Comparison of ENCODE assay signal across 8 mouse cellular contexts in the genomic region with DNA sequence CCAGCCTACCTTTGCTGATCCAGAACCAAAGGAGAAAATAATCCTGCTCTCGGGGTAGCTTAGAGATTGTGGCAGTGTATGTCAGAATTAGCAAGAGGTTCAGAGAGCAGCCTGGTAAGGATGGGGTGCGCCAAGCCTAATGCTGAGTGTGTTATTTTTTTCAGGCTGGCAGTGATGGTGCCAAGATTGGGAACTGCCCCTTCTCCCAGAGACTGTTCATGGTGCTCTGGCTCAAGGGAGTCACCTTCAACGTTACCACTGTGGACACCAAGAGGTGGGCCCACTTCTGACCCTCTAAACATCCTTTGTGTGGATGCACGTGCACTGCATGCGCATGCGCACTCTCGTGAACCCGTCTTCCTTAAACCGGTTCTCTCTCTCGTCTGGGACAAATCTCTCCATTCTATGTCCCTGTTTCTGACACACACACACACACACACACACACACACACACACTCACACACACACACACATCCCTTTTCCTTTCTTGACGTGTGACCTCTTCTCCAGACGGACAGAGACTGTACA. TPM values are rescaled to one million over a fixed set of nuclear protein-coding genes. Genes with fewer than 3 reads are reported as not detected.
DNase-seq lines count a peak whose midpoint lies in the region; ATAC-seq and TF ChIP-seq lines count a peak whose summit lies in the region.

No protein-coding gene starts in this region.

- DNase-seq in heart, adult 18-20 months, result no peak
- DNase-seq in ES-E14 (ENCODE audit: low read depth, low spot score), result no peak
- no peak for DNase-seq in heart, postnatal 0 days (ENCODE audit: low spot score)
- DNase-seq in midbrain, embryonic 10.5 days (ENCODE audit: low spot score), result no peak
- DNase-seq in right cerebral cortex, postnatal 4 days, result no peak
- DNase-seq in layer of hippocampus, adult 9-10 months (ENCODE audit: low spot score), result no peak
- DNase-seq in thymus, postnatal 4 days, result no peak

- H3K27me3 ChIP-seq in heart, embryonic 11.5 days (ENCODE audit: control insufficient read depth, insufficient read depth, low read length), result no peaks in the 10 kb centered on the region
- no peaks in the 10 kb centered on the region for H3K27me3 ChIP-seq in heart, postnatal 0 days (ENCODE audit: control insufficient read depth, insufficient read depth, low read length)
- no peaks in the 10 kb centered on the region for H3K27me3 ChIP-seq in midbrain, embryonic 10.5 days (ENCODE audit: low read depth, poor library complexity, severe bottlenecking)

- no peak for ATAC-seq in heart, embryonic 11.5 days (replicated peaks; ENCODE audit: insufficient number of reproducible peaks, low FRiP score, low TSS enrichment)
- ATAC-seq in heart, postnatal 0 days (ENCODE audit: insufficient read depth, low read depth), result no peak

- H3K9me3 ChIP-seq in heart, embryonic 11.5 days (replicated peaks; ENCODE audit: control insufficient read depth, low read length), result no peaks in the 10 kb centered on the region
- H3K9me3 ChIP-seq in ES-E14 (ENCODE audit: control insufficient read depth, insufficient read depth, low read depth, low read length), result no peaks in the 10 kb centered on the region
- no peaks in the 10 kb centered on the region for H3K9me3 ChIP-seq in heart, postnatal 0 days (replicated peaks; ENCODE audit: control insufficient read depth, low read length)
- H3K9me3 ChIP-seq in midbrain, embryonic 10.5 days (replicated peaks), result no peaks in the 10 kb centered on the region; the same call in 1 of the 2 replicates

- peak overlapping the region; percentile 99 for H3K27ac ChIP-seq in heart, embryonic 11.5 days (ENCODE audit: low read depth, low read length)
- peak overlapping the region; percentile 93; the same call in 1 of the 2 replicates for H3K27ac ChIP-seq in ES-E14 (ENCODE audit: insufficient read depth, low read depth, low read length, poor library complexity, severe bottlenecking)
- peak overlapping the region; percentile 98 for H3K27ac ChIP-seq in heart, postnatal 0 days (ENCODE audit: low read depth)
- H3K27ac ChIP-seq in midbrain, embryonic 10.5 days (replicated peaks), result peak overlapping the region; percentile 97

- peak overlapping the region; percentile 85 for H3K4me2 ChIP-seq in heart, embryonic 11.5 days
- peak overlapping the region; percentile 92 for H3K4me2 ChIP-seq in heart, postnatal 0 days (ENCODE audit: low read depth, low read length)

- peak overlapping the region; percentile 92 for H3K4me3 ChIP-seq in heart, embryonic 11.5 days (ENCODE audit: low read depth, low read length)
- H3K4me3 ChIP-seq in ES-E14 (ENCODE audit: insufficient read depth in 1 of 2, low read depth in 1 of 2, low read length in 2 of 2, poor library complexity in 1 of 2, severe bottlenecking in 1 of 2), result peak overlapping the region; percentile 78 to 79; a peak in 3 of 4 replicates
- H3K4me3 ChIP-seq in heart, postnatal 0 days (ENCODE audit: low read depth, low read length), result peak overlapping the region; percentile 80
- H3K4me3 ChIP-seq in midbrain, embryonic 10.5 days, result peak overlapping the region; percentile 70

- no peak for TF ChIP-seq CTCF in heart, postnatal 0 days (IDR thresholded peaks at IDR 0.05; ENCODE audit: low read depth)

- H3K36me3 ChIP-seq in heart, embryonic 11.5 days (ENCODE audit: control insufficient read depth, insufficient read depth, low read length), result peaks cover 31% of the 10 kb centered on the region
- peaks cover 28% of the 10 kb centered on the region for H3K36me3 ChIP-seq in ES-E14 (ENCODE audit: control insufficient read depth, insufficient read depth, low read length, poor library complexity, severe bottlenecking)
- H3K36me3 ChIP-seq in heart, postnatal 0 days (replicated peaks; ENCODE audit: control insufficient read depth, insufficient read depth, low read length), result peaks cover 48% of the 10 kb centered on the region
- H3K36me3 ChIP-seq in midbrain, embryonic 10.5 days, result peaks cover 50% of the 10 kb centered on the region

- peaks cover 28% of the 10 kb centered on the region for H3K4me1 ChIP-seq in heart, embryonic 11.5 days (ENCODE audit: control insufficient read depth, insufficient read depth, low read length)
- H3K4me1 ChIP-seq in ES-E14 (ENCODE audit: control insufficient read depth in 2 of 2, insufficient read depth in 2 of 2, low read length in 2 of 2, poor library complexity in 1 of 2), result peaks cover 0 to 26% of the 10 kb centered on the region in 2 experiments; a peak in 3 of 4 replicates
- H3K4me1 ChIP-seq in heart, postnatal 0 days (ENCODE audit: control insufficient read depth, insufficient read depth), result peaks cover 16% of the 10 kb centered on the region
- peaks cover 57% of the 10 kb centered on the region for H3K4me1 ChIP-seq in midbrain, embryonic 10.5 days

- TF ChIP-seq EP300 in heart, postnatal 0 days (IDR thresholded peaks at IDR 0.05; ENCODE audit: low read depth), result no peak

- H3K9ac ChIP-seq in heart, embryonic 11.5 days (ENCODE audit: low read depth, low read length), result peak overlapping the region; percentile 95
- peak overlapping the region; percentile 89 for H3K9ac ChIP-seq in ES-E14 (ENCODE audit: insufficient read depth, low read depth, low read length, poor library complexity, severe bottlenecking)
- H3K9ac ChIP-seq in heart, postnatal 0 days (replicated peaks; ENCODE audit: low read depth, low read length), result peak overlapping the region; percentile 31; the same call in 1 of the 2 replicates

- in situ Hi-C loops in ES-E14 (cut with MboI; ENCODE audit: low sequenced_read_pairs in 2 of 2, unreplicated experiment in 2 of 2), result no loop called here

- WGBS in heart, embryonic 11.5 days (ENCODE audit: insufficient replicate concordance), result 76% methylated on average over 12 of the region's 12 CpGs
- WGBS in heart, postnatal 0 days, result 63% methylated on average over 12 of the region's 12 CpGs
- WGBS in midbrain, embryonic 10.5 days, result 85% methylated on average over 12 of the region's 12 CpGs

TF ChIP-seq in ES-E14, 5 proteins besides CTCF, POLR2A, EP300 and RAD21:
- TF ChIP-seq HCFC1 (IDR thresholded peaks at IDR 0.05; ENCODE audit: borderline replicate concordance, insufficient read depth, low read length), result no peak
- no peak for TF ChIP-seq CHD2 (IDR thresholded peaks at IDR 0.05; ENCODE audit: low read depth, low read length)
- no peak for TF ChIP-seq ZNF384 (IDR thresholded peaks at IDR 0.05; ENCODE audit: low read depth, low read length)
- TF ChIP-seq ZC3H11A (IDR thresholded peaks at IDR 0.05; ENCODE audit: borderline replicate concordance, low read depth, low read length), result no peak
- no peak for TF ChIP-seq MAFK (IDR thresholded peaks at IDR 0.05; ENCODE audit: insufficient read depth, low read depth, low read length)

RNA-seq across cellular contexts. Expression of a gene that starts 2.6 kb away (rescaled TPM):
- polyA plus RNA-seq in heart, embryonic 11.5 days (2014; fragmentation: Nextera tagmentation; extraction: Ambion mirVana), result 86.4 and 228 TPM in 2 replicates
- 10 to 100 TPM; 30.4 to 32.4 TPM for total RNA-seq in heart, adult 18-20 months (2021)
- 113 and 133 TPM in 2 replicates for total RNA-seq in ES-E14 (2012; rRNA removed)
- total RNA-seq in heart, postnatal 0 days (2014; rRNA removed; ENCODE audit: low replicate concordance), result 194 and 223 TPM in 2 replicates
- 203 and 205 TPM in 2 replicates for polyA plus RNA-seq in heart, postnatal 0 days (2015; fragmentation: Nextera tagmentation; extraction: Ambion mirVana)
- 216 and 217 TPM in 2 replicates for polyA plus RNA-seq in midbrain, embryonic 10.5 days (2016; fragmentation: Nextera tagmentation; extraction: Ambion mirVana)

RNA-seq across cellular contexts. Expression of a gene that starts 5.8 kb away (rescaled TPM):
- 4.4 and 4.6 TPM in 2 replicates for polyA plus RNA-seq in heart, embryonic 11.5 days (2014; fragmentation: Nextera tagmentation; extraction: Ambion mirVana)
- not detected for total RNA-seq in heart, adult 18-20 months (2021)
- 2.7 and 3.2 TPM in 2 replicates for total RNA-seq in ES-E14 (2012; rRNA removed)
- 1.2 and 5.0 TPM in 2 replicates for total RNA-seq in heart, postnatal 0 days (2014; rRNA removed; ENCODE audit: low replicate concordance)
- 1.4 and 1.7 TPM in 2 replicates for polyA plus RNA-seq in heart, postnatal 0 days (2015; fragmentation: Nextera tagmentation; extraction: Ambion mirVana)
- 5.4 and 6.3 TPM in 2 replicates for polyA plus RNA-seq in midbrain, embryonic 10.5 days (2016; fragmentation: Nextera tagmentation; extraction: Ambion mirVana)

RNA-seq across cellular contexts. Expression of a gene that starts 6.5 kb away (rescaled TPM):
- polyA plus RNA-seq in heart, embryonic 11.5 days (2014; fragmentation: Nextera tagmentation; extraction: Ambion mirVana), result 213 and 217 TPM in 2 replicates
- total RNA-seq in heart, adult 18-20 months (2021), result 10 to 100 TPM; 14.0 to 19.8 TPM
- 45.0 and 57.5 TPM in 2 replicates for total RNA-seq in ES-E14 (2012; rRNA removed)
- total RNA-seq in heart, postnatal 0 days (2014; rRNA removed; ENCODE audit: low replicate concordance), result 97.1 and 114 TPM in 2 replicates
- 128 and 130 TPM in 2 replicates for polyA plus RNA-seq in heart, postnatal 0 days (2015; fragmentation: Nextera tagmentation; extraction: Ambion mirVana)
- polyA plus RNA-seq in midbrain, embryonic 10.5 days (2016; fragmentation: Nextera tagmentation; extraction: Ambion mirVana), result 527 and 597 TPM in 2 replicates

RNA-seq across cellular contexts. Expression of a gene that starts 12.9 kb away (rescaled TPM):
- not detected in 2 replicates for polyA plus RNA-seq in heart, embryonic 11.5 days (2014; fragmentation: Nextera tagmentation; extraction: Ambion mirVana)
- not detected for total RNA-seq in heart, adult 18-20 months (2021)
- total RNA-seq in ES-E14 (2012; rRNA removed), result not detected in 2 replicates
- total RNA-seq in heart, postnatal 0 days (2014; rRNA removed; ENCODE audit: low replicate concordance), result not detected in 2 replicates
- not detected in 2 replicates for polyA plus RNA-seq in heart, postnatal 0 days (2015; fragmentation: Nextera tagmentation; extraction: Ambion mirVana)
- 0.17 TPM in 2 replicates for polyA plus RNA-seq in midbrain, embryonic 10.5 days (2016; fragmentation: Nextera tagmentation; extraction: Ambion mirVana)

RNA-seq across cellular contexts. Expression of a gene that starts 13.6 kb away (rescaled TPM):
- 1.4 and 1.8 TPM in 2 replicates for polyA plus RNA-seq in heart, embryonic 11.5 days (2014; fragmentation: Nextera tagmentation; extraction: Ambion mirVana)
- under 1 TPM; 0.31 to 0.87 TPM for total RNA-seq in heart, adult 18-20 months (2021)
- 0.26 TPM in 1 of 2 replicates, not detected in the other for total RNA-seq in ES-E14 (2012; rRNA removed)
- total RNA-seq in heart, postnatal 0 days (2014; rRNA removed; ENCODE audit: low replicate concordance), result 0.15 TPM in 1 of 2 replicates, not detected in the other
- polyA plus RNA-seq in heart, postnatal 0 days (2015; fragmentation: Nextera tagmentation; extraction: Ambion mirVana), result 0.15 and 0.16 TPM in 2 replicates
- polyA plus RNA-seq in midbrain, embryonic 10.5 days (2016; fragmentation: Nextera tagmentation; extraction: Ambion mirVana), result 1.3 TPM in 2 replicates

Comparison
In these comparisons a context has a peak if more than half of its experiments do, and no peak if none do; other contexts are left out.
1. H3K9ac ChIP-seq: peak in every context shown above with its lines; median percentile 95 in heart, embryonic 11.5 days; 89 in ES-E14; 31 in heart, postnatal 0 days.